Mouse (Mus musculus) heart, embryonic 13.5 days (tissue): ENCODE measurements around the gene B4galnt2. TPM values are rescaled to one million over a fixed set of nuclear protein-coding genes. Genes with fewer than 3 reads are reported as not detected.

Experiments
- ATAC-seq: fragments of 200-750 bp; cut with Nextera tagmentation; 2 replicates; pipeline ENCODE4 v1.8.0; 2017; ENCODE audit warnings: moderate TSS enrichment; ENCODE audit not compliant: insufficient number of reproducible peaks, low FRiP score, low TSS enrichment; ENCODE audit errors: extremely low read depth
- H3K27ac ChIP-seq: fragments of 300-500 bp; sonication (generic); replicated peaks from 2 replicates; pipeline ENCODE4 v1.5.1; 2015; ENCODE audit warnings: moderate library complexity, mild to moderate bottlenecking, inconsistent platforms
- H3K27me3 ChIP-seq: fragments of 300-500 bp; sonication (generic); replicated peaks from 2 replicates; pipeline ENCODE4 v1.6.1; 2015; ENCODE audit warnings: mild to moderate bottlenecking, inconsistent platforms
- H3K36me3 ChIP-seq: fragments of 300-500 bp; sonication (generic); 2 replicates; pipeline ENCODE4 v1.6.1; 2015; ENCODE audit warnings: mild to moderate bottlenecking, inconsistent platforms
- H3K4me1 ChIP-seq: fragments of 300-500 bp; sonication (generic); 2 replicates; pipeline ENCODE4 v1.6.1; 2015; ENCODE audit warnings: inconsistent platforms
- H3K4me2 ChIP-seq: fragments of 300-500 bp; sonication (generic); 2 replicates; pipeline ENCODE4 v1.6.1; 2015; ENCODE audit warnings: inconsistent platforms, mild to moderate bottlenecking, moderate library complexity
- H3K4me3 ChIP-seq: fragments of 300-500 bp; sonication (generic); 2 replicates; pipeline ENCODE4 v1.5.1; 2015; ENCODE audit warnings: moderate library complexity, mild to moderate bottlenecking, inconsistent platforms
- H3K9ac ChIP-seq: fragments of 300-500 bp; sonication (generic); 2 replicates; pipeline ENCODE4 v1.6.1; 2015; ENCODE audit warnings: inconsistent platforms, mild to moderate bottlenecking, moderate library complexity
- H3K9me3 ChIP-seq: fragments of 300-500 bp; sonication (generic); 2 replicates; pipeline ENCODE4 v1.6.1; 2016; ENCODE audit warnings: inconsistent platforms
- WGBS: fragments of 180-500 bp; shearing (Covaris S2); methylation state at CpG from one replicate; pipeline ENCODE4 v1.1.7; 2015; ENCODE audit warnings: mixed read lengths; 5-methylcytosine and 5-hydroxymethylcytosine counted together
- microRNA-seq: library from miRNA; unstranded; fragments of <30 nt; microRNA quantifications from one replicate; pipeline ENCODE4, GENCODE M21; 2016
- polyA plus RNA-seq: library from polyadenylated mRNA; unstranded; fragments of >200 nt; fragmentation: Nextera tagmentation; extraction: Ambion mirVana; gene quantifications from 2 replicates; pipeline ENCODE4 v1.2.1, GENCODE M21; 2015

Gene B4galnt2
- polyA plus RNA-seq, 1 experiment from 2014 or later, result 0.21 TPM

DNA sequence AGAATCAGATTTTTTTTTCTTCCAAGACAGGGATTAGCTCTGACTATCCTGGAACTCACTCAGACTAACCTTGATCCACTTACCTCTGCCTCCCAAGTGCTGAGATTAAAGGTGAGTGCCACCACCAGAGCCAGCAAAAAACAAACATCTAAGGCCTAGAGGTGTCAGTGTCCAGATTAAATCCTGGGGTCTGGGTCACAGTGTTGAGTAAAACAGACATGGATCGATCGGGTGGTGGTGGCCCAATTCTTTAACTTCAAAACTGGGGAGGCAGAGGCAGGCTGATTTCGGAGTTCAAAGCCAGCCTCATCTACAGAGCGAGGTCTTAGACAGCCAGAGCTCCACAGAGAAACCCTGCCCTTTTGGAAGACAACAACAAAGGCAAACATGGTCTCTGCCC, 92.3 kb downstream of the B4galnt2 start:
- no peaks in the 10 kb centered on the region for H3K9me3 ChIP-seq
- H3K4me1 ChIP-seq, result peaks cover 24% of the 10 kb centered on the region
- no peak overlapping the region for H3K27ac ChIP-seq
- WGBS, result 81% methylated on average over 4 of the region's 4 CpGs
- no peak for ATAC-seq
- H3K36me3 ChIP-seq, result no peaks in the 10 kb centered on the region
- H3K9ac ChIP-seq, result no peak overlapping the region
- H3K4me2 ChIP-seq, result no peak overlapping the region
- H3K4me3 ChIP-seq, result no peak overlapping the region
- peaks cover 37% of the 10 kb centered on the region for H3K27me3 ChIP-seq

DNA sequence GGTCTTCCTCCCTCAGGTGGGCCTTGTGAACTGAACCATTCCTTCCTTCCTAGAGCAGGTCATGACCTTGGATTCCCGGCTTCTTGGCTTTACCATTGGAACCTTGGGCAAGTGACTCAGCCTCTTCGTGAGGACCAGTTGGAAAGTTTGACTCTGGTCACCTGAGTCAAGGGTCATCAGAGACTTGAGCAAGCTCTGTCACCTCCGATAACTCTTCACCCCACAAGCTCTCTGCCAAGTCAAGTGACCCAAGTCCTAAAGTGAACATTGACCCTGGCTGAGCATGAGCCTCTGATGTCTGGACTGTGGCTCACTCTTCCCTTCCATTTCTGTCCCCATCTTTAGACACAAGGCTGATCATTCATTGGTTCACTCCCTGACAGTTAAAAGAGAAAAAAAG, 93.2 kb downstream of the B4galnt2 start:
- Histone ChIP-seq H3K9ac (no peak overlapping the region), H3K4me1 (peaks cover 16% of the 10 kb centered on the region), H3K27me3 (peaks cover 35% of the 10 kb centered on the region), H3K36me3 (no peaks in the 10 kb centered on the region), H3K4me2 (no peak overlapping the region), H3K4me3 (no peak overlapping the region), H3K27ac (no peak overlapping the region), H3K9me3 (no peaks in the 10 kb centered on the region)
- no peak for ATAC-seq
- 78% methylated on average over 3 of the region's 3 CpGs for WGBS

DNA sequence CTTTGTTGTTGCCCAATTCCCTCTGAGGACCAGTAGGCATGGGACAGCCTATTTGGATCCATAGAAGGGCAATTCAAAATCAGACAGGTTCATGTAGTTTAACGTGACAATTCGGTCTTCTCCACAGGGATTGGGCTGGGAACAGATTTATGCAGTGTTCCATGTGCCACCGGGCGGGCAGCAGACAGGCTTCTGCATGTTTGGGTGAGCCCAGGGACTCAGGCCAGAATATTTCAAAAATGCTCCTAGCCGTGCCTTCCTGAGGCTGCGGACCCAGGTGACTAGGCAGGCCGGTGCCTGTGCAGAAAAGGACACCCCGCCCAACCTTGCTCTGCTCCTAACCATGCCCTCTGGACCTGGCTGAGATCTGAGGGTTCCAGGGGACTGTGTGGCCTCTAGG, 95.6 kb downstream of the B4galnt2 start:
- H3K4me1 ChIP-seq, result peaks cover 4% of the 10 kb centered on the region; the same call in 1 of the 2 replicates
- 82% methylated on average over 8 of the region's 8 CpGs for WGBS
- no peak overlapping the region for H3K4me2 ChIP-seq
- no peaks in the 10 kb centered on the region for H3K36me3 ChIP-seq
- no peak overlapping the region for H3K9ac ChIP-seq
- peaks cover 20% of the 10 kb centered on the region for H3K27me3 ChIP-seq
- H3K9me3 ChIP-seq, result no peaks in the 10 kb centered on the region; the same call in 1 of the 2 replicates
- no peak overlapping the region for H3K27ac ChIP-seq
- H3K4me3 ChIP-seq, result no peak overlapping the region
- ATAC-seq, result no peak

Small RNAs within 50 kb of the gene (microRNA-seq; reads per million reads assigned to microRNA genes)
- not detected for gene Mir3063

Other genes with a start within 250 kb of the B4galnt2 start
- 241 and 267 TPM in 2 replicates for gene Phb, start 247.9 kb downstream of the B4galnt2 start, polyA plus RNA-seq
- 10.0 and 13.0 TPM in 2 replicates for gene Zfp652, start 202.2 kb downstream of the B4galnt2 start, polyA plus RNA-seq
- gene B130006D01Rik, start 191.3 kb downstream of the B4galnt2 start, polyA plus RNA-seq, result 0.51 and 0.78 TPM in 2 replicates
- gene Phospho1, start 90.4 kb downstream of the B4galnt2 start, polyA plus RNA-seq, result 1.8 and 2.2 TPM in 2 replicates
- gene Gngt2, start 77.7 kb downstream of the B4galnt2 start, polyA plus RNA-seq, result 36.6 and 41.4 TPM in 2 replicates
- gene Abi3, start 72.4 kb downstream of the B4galnt2 start, polyA plus RNA-seq, result 17.0 and 17.3 TPM in 2 replicates
- 39.3 and 42.0 TPM in 2 replicates for gene Igf2bp1, start 91.0 kb upstream of the B4galnt2 start, polyA plus RNA-seq
- gene Gip, start 109.7 kb upstream of the B4galnt2 start, polyA plus RNA-seq, result not detected in 2 replicates
- 68.3 and 74.7 TPM in 2 replicates for gene Snf8, start 120.0 kb upstream of the B4galnt2 start, polyA plus RNA-seq
- 31.5 and 33.1 TPM in 2 replicates for gene Ube2z, start 150.5 kb upstream of the B4galnt2 start, polyA plus RNA-seq
- gene Atp5g1, start 160.8 kb upstream of the B4galnt2 start, polyA plus RNA-seq, result 1,502 and 1,689 TPM in 2 replicates
- gene Calcoco2, start 197.1 kb upstream of the B4galnt2 start, polyA plus RNA-seq, result not detected in 2 replicates
- gene Ttll6, start 218.9 kb upstream of the B4galnt2 start, polyA plus RNA-seq, result not detected in 2 replicates